Mouse (Mus musculus): ENCODE measurements around the gene Tdg.
"Not testable (repeated sequence)": the region's sequence is repeated elsewhere in the genome, so short reads cannot be mapped to it uniquely, and the experiment has no call there.

DNA sequence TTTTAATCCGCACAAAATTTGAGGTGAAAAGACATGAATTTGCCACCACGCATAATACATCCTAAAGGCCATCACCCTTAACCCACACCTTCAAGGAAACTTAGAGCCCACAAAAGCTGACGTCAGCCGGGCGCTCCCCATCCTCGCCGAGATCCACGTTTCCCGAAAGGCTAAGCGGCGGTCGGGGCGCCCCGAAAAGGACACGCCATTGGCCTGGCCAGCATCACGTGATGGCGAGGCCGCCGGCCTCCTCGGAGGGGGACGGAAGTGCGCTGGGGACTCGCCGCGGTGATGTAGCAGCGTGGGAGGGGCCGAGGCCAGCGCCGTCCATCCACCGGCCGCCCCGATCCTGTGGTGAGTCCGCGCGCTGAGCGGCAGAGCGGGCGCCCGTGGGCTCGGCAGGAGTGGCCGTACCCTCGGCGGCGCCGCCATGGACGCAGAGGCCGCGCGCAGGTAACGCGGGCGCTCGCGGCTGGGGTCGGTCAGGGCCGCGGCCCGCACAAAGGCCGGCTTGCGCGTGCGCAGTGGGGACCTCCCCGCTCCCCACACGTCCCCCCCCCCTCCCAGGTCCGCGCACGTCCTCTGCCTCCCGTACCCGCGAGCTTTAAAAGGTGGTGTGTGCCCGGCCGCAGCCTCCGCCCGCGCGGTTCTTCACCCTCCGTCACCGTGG, at the start of gene Tdg:
- not testable (repeated sequence) for TF ChIP-seq CTCF (IDR thresholded peaks at IDR 0.05; ENCODE audit: insufficient read depth, low read depth, low read length)
- peak; percentile 76 for TF ChIP-seq POLR2A (IDR thresholded peaks at IDR 0.05; ENCODE audit: insufficient read depth, low read depth, low read length)
